Mouse (Mus musculus): ENCODE measurements at regions not wholly inside any gene's neighbourhood (a gene's known extent, or its start where the extent isn't known, plus 50 kb on each side); places are given as distances from the start of the nearest gene placed in this dataset.

DNA sequence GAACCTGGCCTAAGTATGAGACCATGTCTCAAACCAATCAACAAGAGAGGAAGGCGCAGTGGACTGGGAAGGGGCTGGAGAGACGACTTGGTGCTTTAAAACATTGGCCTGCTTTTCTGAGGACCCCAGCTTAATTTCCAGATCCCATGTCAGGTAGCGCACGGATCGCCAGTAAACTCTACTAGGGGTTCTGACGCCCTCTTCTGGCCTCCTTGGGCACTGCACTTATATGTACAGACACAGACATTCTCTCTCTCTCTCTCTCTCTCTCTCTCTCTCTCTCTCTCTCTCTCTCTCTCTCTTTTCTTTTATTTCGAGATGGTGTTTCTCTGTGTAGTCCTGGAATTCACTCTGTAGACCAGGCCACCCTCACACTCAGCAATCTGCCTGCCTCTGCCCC lies 60.0 kb upstream of the Zfp217 start:
- WGBS, result 85% methylated on average over 7 of the region's 7 CpGs
- Histone ChIP-seq H3K9ac (ENCODE audit: low read depth, low read length) (no peak overlapping the region), H3K27ac (no peak overlapping the region), H3K4me3 (no peak overlapping the region), H3K79me2 (replicated peaks; ENCODE audit: control insufficient read depth, insufficient read depth, low read length) (no peaks in the 10 kb centered on the region), H3K4me1 (ENCODE audit: control insufficient read depth, insufficient read depth, low read length) (peaks cover 13% of the 10 kb centered on the region), H3K27me3 (ENCODE audit: control insufficient read depth, insufficient read depth, low read length) (no peaks in the 10 kb centered on the region), H3K36me3 (ENCODE audit: control insufficient read depth, insufficient read depth, low read length) (no peaks in the 10 kb centered on the region)
- DNase-seq, result no peak
- intact Hi-C loops (cut with DNase I), result loop anchor here (2.0 to 5.0 kb wide), 2 partner anchors 36 to 77 kb away; no protein-coding TSS in a partner anchor
- TF ChIP-seq POLR2A (IDR thresholded peaks at IDR 0.05; ENCODE audit: insufficient read depth, low read depth, low read length), result no peak
- no peak for TF ChIP-seq EP300 (IDR thresholded peaks at IDR 0.05; ENCODE audit: insufficient read depth, low read depth, low read length)
- TF ChIP-seq CTCF (IDR thresholded peaks at IDR 0.05), result peak; percentile 31

DNA sequence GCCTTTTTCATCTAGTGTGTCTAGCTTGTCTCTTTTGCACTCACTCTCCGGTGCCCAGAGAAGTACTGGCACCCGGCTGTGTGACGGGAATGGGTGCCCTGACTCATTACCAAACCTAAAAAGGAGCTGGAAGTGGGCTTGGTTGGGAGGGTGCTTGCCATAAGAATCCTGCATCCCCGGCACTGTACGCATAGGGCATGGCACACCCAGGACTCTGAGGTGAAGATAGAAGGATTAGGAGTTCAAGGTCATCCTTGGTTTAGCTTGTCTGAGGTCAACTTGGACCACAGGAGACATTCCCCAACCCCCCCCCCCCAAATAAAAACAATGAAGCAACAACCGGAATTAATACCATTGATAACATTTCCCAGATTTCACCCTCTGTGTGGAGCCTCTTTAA lies 59.5 kb upstream of the Zfp217 start:
- Histone ChIP-seq H3K9ac (ENCODE audit: low read depth, low read length) (no peak overlapping the region), H3K4me3 (no peak overlapping the region), H3K27me3 (ENCODE audit: control insufficient read depth, insufficient read depth, low read length) (no peaks in the 10 kb centered on the region), H3K36me3 (ENCODE audit: control insufficient read depth, insufficient read depth, low read length) (no peaks in the 10 kb centered on the region), H3K27ac (no peak overlapping the region), H3K4me1 (ENCODE audit: control insufficient read depth, insufficient read depth, low read length) (peaks cover 13% of the 10 kb centered on the region), H3K79me2 (replicated peaks; ENCODE audit: control insufficient read depth, insufficient read depth, low read length) (no peaks in the 10 kb centered on the region)
- TF ChIP-seq CTCF (IDR thresholded peaks at IDR 0.05), result no peak
- TF ChIP-seq EP300 (IDR thresholded peaks at IDR 0.05; ENCODE audit: insufficient read depth, low read depth, low read length), result no peak
- no peak for TF ChIP-seq POLR2A (IDR thresholded peaks at IDR 0.05; ENCODE audit: insufficient read depth, low read depth, low read length)
- intact Hi-C loops (cut with DNase I), result loop anchor here (5.0 kb wide), 1 partner anchor 35 kb away; no protein-coding TSS in a partner anchor
- no peak for DNase-seq
- WGBS, result 93% methylated on average over 6 of the region's 6 CpGs

DNA sequence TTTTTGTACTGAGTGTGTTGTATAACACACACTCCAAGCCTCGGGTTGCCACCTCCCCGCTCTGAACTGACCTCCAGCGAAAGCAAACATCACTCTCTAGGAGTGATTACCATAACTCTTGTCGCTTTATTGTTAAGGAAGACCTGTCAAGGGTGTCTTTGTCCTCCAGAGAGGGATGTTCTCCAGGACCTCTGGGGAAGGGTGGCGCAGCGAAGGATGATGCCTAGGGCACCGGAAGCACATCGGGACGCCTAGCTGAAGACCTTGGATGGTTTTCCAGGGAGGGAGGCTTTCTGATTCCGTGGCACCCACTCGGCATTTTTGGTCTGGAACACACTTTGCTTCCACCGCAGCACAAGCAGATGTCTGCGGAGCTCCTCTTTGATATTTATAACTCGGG lies 59.0 kb upstream of the Zfp217 start:
- peaks cover 13% of the 10 kb centered on the region for H3K4me1 ChIP-seq (ENCODE audit: control insufficient read depth, insufficient read depth, low read length)
- 74% methylated on average over 14 of the region's 14 CpGs for WGBS

GRCm38 (mm10) chr2:170206442-170206754 lies 58.5 kb upstream of the Zfp217 start:
- peak; percentile 32 to 51 for DNase-seq
- no peak overlapping the region for H3K4me3 ChIP-seq
- no peaks in the 10 kb centered on the region for H3K79me2 ChIP-seq (replicated peaks; ENCODE audit: control insufficient read depth, insufficient read depth, low read length)
- H3K4me1 ChIP-seq (ENCODE audit: control insufficient read depth, insufficient read depth, low read length), result peaks cover 13% of the 10 kb centered on the region
- TF ChIP-seq EP300 (IDR thresholded peaks at IDR 0.05; ENCODE audit: insufficient read depth, low read depth, low read length), result no peak
- TF ChIP-seq POLR2A (IDR thresholded peaks at IDR 0.05; ENCODE audit: insufficient read depth, low read depth, low read length), result no peak
- no peak for TF ChIP-seq CTCF (IDR thresholded peaks at IDR 0.05)
- no peak overlapping the region for H3K9ac ChIP-seq (ENCODE audit: low read depth, low read length)
- intact Hi-C loops (cut with DNase I), result loop anchor here (5.0 kb wide), 1 partner anchor 34 kb away; no protein-coding TSS in a partner anchor
- H3K27me3 ChIP-seq (ENCODE audit: control insufficient read depth, insufficient read depth, low read length), result no peaks in the 10 kb centered on the region
- no peaks in the 10 kb centered on the region for H3K36me3 ChIP-seq (ENCODE audit: control insufficient read depth, insufficient read depth, low read length)
- H3K27ac ChIP-seq, result no peak overlapping the region
- 29% methylated on average over 6 of the region's 6 CpGs for WGBS

More for the DNA sequence above, 59.0 kb upstream of the Zfp217 start:
- Histone ChIP-seq H3K27me3 (ENCODE audit: control insufficient read depth, insufficient read depth, low read length) (no peaks in the 10 kb centered on the region), H3K36me3 (ENCODE audit: control insufficient read depth, insufficient read depth, low read length) (no peaks in the 10 kb centered on the region), H3K4me3 (no peak overlapping the region), H3K79me2 (replicated peaks; ENCODE audit: control insufficient read depth, insufficient read depth, low read length) (no peaks in the 10 kb centered on the region), H3K27ac (no peak overlapping the region), H3K9ac (ENCODE audit: low read depth, low read length) (no peak overlapping the region)
- DNase-seq, result no peak
- TF ChIP-seq POLR2A (IDR thresholded peaks at IDR 0.05; ENCODE audit: insufficient read depth, low read depth, low read length), result no peak
- TF ChIP-seq CTCF (IDR thresholded peaks at IDR 0.05), result no peak
- intact Hi-C loops (cut with DNase I), result loop anchor here (5.0 kb wide), 1 partner anchor 35 kb away; no protein-coding TSS in a partner anchor

DNA sequence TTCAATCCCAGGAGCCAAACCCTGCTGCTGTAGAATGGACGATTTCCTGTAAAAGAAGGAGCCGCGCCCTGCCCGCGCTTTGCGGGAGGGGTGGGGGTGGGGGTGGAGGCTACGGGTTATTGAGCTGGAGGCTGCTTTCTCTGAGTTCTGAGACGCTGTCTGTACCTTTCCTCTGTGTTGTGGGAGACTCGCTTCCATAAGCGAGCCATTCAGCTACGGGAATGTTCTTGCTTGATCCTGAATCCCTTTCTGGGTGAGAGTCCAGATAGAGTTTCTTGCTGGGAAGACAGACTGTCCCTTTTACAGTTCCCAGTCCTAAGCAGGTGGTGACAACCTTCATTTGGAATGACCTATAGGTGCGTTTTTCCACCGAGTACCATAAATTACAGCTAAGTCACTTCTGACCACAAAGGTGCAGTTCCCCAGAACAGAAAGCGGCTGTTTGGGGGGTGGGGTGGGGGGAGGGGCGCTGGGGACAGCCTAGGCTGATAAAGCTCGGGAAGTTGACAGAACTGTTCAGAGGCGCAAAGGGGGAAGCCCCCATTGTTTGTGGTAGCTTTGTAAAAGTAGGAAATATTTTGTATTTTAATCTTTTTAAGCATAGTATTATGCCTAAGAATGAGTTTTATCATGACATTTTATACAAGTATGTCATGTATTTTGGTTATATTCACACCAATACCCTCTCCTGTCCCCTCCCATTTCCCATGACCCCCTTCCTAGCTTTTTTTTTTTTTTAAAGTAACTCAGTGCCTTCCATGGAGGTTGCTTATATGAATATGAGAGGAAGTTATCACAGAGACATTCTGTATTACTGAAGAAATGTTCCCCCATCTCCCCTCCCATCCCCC lies 57.9 kb upstream of the Zfp217 start:
- intact Hi-C loops (cut with DNase I), result loop anchor here (5.0 kb wide), 1 partner anchor 34 kb away; no protein-coding TSS in a partner anchor
- Histone ChIP-seq H3K79me2 (replicated peaks; ENCODE audit: control insufficient read depth, insufficient read depth, low read length) (no peaks in the 10 kb centered on the region), H3K36me3 (ENCODE audit: control insufficient read depth, insufficient read depth, low read length) (no peaks in the 10 kb centered on the region), H3K4me1 (ENCODE audit: control insufficient read depth, insufficient read depth, low read length) (peaks cover 13% of the 10 kb centered on the region), H3K4me3 (peak overlapping the region; percentile 52), H3K9ac (ENCODE audit: low read depth, low read length) (peak overlapping the region; percentile 42), H3K27me3 (ENCODE audit: control insufficient read depth, insufficient read depth, low read length) (no peaks in the 10 kb centered on the region), H3K27ac (peak overlapping the region; percentile 78)
- no peak for TF ChIP-seq POLR2A (IDR thresholded peaks at IDR 0.05; ENCODE audit: insufficient read depth, low read depth, low read length)
- no peak for TF ChIP-seq EP300 (IDR thresholded peaks at IDR 0.05; ENCODE audit: insufficient read depth, low read depth, low read length)
- no peak for TF ChIP-seq CTCF (IDR thresholded peaks at IDR 0.05)
- WGBS, result 2% methylated on average over 17 of the region's 17 CpGs
- peak; percentile 63 to 67 for DNase-seq

Measured in heart, adult 2 months (tissue).